Mouse (Mus musculus) 3134 (cell line): ENCODE results near the gene Olfr1509.
"Not testable (repeated sequence)": the region's sequence is repeated elsewhere in the genome, so short reads cannot be mapped to it uniquely, and the experiment has no call there.

Experiments used
- DNase-seq: peaks from one replicate; pipeline ENCODE4 v3.0.0-alpha.2; 2011; ENCODE audit warnings: low spot score; ENCODE audit not compliant: insufficient read length; ENCODE audit errors: extremely low read depth

Gene Olfr1509

DNA sequence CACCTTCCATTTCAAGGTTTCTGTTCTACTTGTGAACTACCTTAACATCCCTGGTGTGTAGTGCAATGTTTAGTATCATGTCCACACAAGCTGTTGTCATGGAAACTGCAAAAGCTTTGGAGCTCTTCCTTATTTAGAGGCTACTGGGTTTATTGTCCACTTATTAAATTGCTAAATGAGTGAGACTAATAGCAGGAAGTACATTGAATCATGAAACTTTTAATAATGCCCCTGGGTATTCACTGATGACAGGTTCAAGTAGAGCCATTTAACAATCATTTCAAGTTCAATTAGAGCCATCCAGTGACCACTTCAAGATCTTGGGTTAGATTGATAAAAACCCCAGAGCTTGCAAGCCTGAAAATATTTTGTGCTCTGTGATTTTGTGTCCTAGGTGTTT, at the start of gene Olfr1509:
Olfr1509 (plus strand) TSS at position 301 of the 400 bp plus-strand sequence.
- no peak for DNase-seq

DNA sequence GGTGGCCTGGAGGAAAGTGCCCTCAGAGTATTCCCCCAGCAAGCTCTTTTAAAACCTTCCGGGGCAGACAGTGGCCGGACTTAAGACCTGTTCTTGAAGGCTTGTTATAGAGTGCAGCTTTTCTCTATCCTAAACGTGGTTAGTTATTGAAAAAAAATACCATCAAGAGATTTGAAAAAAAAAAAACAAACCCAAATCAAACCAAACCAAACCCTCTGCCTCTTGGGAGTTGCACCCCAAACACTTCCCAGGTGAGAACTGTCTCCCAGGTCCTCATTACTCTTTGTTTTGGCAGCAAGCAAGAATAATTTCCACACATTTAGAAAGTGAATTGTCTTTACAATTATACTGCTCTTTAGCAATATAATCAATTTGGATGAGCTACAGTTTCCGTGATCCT, 45.5 kb upstream of the Olfr1509 start, which contains the start of gene Olfr1511:
Olfr1511 (minus strand) TSS at position 101 of the 400 bp plus-strand sequence.
- DNase-seq, result no peak

DNA sequence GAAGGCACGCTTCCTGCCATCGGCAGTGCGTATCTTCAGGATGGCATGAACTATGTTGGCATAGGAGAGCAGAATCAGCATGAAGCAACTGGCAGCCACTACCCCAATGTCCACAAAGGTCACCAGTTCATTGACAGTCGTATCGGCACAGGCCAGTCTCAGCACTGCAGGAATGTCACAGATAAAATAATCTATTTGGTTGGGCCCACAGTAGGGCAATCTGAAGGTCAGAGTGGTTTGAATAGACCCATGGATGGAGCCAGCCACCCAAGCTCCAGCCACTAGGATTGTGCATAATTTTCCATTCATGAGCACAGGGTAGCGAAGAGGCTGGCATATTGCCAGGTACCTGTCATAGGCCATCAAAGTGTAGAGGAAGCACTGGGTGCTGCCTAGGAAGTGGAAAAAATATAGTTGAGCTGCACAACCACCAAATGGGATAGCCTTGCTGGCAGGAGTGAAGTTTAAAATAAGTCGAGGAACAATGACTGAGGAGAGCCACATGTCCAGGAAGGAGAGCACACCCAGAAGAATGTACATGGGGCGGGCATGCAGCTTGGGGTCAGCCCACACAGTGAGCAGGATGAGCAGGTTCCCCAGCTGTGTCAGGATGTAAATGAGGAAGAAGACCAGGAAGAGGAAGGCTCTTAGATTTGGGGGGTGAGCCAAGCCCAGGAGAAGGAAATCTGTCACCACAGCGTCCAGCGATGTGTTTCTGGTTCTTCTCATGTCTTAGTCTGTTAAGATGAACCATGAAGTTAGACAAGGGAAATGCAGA, 32.5 kb upstream of the Olfr1509 start:
- DNase-seq, result not testable (repeated sequence)

DNA sequence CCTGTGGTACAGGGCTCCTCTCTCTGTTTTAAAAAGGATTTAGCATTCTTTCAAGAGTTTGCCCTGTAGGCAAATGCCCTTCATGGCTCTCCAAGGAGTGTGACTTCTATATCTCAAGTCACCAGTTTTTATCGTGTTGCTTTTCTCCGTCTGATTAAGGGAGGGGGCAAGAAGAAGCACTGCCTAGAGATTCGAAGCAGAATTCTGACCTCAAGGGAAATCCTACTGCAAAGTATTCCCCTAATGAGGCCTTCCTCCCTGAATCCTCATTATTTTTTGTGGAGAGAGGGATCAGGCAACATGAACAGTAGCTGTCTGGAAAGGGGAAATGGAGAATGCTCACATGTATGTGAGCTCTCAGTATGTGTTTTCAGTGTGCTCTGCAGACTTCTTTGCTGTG, 28.5 kb upstream of the Olfr1509 start, which contains the start of gene Olfr1510:
Olfr1510 (minus strand) TSS at position 101 of the 400 bp plus-strand sequence.
- DNase-seq, result no peak

DNA sequence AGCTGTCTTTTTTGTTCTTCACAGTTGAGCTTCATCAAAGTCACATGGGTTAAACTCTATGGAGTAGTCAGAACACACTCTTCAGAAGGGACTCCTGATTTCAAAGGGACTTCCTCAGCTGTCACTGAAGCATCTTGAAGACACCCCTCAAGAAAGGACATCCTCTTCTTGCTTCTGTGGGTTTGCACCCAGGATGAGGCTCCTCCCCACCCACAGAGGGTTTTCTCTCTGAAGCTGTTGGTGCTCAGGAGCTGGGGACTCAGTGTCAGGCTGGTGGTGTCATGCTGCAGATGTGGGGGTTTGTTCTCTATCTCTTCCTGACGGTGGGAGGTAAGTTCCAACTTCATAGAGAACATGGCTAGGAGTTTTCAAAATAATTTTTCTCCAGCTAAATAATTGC, 15.1 kb upstream of the Olfr1509 start:
- no peak for DNase-seq

DNA sequence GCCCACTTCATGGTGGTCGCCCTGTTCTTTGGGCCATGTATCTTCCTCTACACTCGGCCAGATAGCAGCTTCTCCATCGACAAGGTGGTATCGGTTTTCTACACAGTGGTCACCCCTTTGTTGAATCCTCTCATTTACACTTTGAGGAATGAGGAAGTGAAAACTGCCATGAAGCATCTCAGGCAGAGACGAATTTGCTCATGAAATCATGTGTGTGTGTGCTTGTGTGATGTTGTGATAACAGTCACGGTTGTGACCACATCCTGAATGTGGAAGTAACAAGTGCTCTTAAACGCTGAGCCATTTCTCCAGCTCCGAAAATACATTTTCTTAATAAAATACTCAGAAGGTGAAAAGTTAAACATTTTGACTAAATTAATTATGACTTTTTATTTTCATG, 8.3 kb downstream of the Olfr1509 start:
- no peak for DNase-seq

DNA sequence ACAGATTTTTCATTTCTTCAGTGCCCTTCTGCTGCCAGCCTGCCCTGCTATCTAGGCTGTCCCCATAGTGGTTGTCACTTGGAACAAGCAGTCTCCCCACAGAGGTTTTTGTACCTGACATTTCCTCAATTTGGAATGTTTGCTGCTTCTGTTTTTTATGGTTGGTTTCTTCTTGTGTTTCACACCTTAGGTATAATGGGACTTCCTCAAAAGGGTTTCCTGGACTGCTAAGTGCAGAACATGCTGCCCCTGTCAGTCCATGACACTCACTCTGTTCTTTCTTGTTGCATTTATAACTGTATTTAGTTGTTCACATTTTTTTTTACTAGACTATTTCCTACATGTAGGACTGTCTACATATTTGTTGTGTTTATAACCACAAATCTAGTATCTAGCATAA, 19.1 kb downstream of the Olfr1509 start:
- DNase-seq, result no peak

DNA sequence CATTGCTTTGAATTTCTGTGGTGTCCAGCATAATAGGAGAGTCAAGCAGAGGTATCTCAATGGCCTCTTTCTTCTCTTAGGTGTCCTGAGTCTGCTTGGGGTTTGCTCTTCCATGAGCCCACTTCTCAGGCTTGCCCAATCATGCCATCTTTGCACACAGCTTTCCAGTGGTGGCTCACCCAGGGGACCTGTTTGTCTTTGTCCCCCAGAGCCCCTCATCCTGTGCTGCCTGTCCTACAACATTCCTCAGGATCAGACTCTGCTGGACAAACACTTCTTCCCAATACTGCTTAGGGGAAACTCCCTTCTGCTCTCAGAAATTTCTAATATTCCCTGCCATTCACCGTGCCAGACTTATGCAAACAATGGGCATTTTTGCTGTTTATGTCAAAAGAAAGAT, 22.9 kb downstream of the Olfr1509 start:
- no peak for DNase-seq

DNA sequence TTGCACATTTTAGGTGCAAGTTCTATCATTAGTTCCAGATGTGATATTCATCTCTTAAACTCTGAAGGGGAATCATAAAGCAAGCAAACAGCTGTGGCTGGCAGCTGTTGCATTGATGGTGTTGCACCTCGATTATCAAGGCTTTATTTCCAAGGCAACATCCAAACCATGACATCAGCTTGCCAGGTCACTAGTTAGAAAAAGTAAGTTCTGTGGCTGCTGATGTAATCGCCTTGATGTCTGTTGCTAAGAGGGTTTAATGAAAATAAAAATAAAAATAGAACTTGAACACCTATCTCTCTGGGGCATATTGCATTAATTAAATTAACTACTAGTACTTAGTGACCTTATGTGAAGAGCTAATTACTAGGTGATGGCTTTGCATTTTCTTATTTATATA, 24.6 kb downstream of the Olfr1509 start, which contains the start of gene Olfr1508:
Olfr1508 (minus strand) TSS at position 101 of the 400 bp plus-strand sequence.
- no peak for DNase-seq

DNA sequence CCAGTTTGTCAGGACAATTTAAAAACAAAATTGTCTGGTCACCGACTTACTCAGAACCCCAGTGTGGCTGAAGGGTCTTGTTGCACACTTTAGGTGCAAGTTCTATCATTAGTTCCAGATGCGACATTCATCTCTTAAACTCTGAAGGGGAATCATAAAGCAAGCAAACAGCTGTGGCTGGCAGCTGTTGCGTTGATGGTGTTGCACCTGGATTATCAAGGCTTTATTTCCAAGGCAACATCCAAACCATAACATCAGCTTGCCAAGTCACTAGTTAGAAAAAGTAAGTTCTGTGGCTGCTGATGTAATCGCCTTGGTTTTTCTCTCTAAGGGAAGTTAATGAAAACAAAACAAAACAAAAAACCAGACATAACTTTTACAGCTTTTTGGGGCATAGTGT, 52.7 kb downstream of the Olfr1509 start, which contains the start of gene Olfr1507:
Olfr1507 (minus strand) TSS at position 234 of the 400 bp plus-strand sequence.
- no peak for DNase-seq
